Mouse (Mus musculus) embryonic facial prominence, embryonic 11.5 days (tissue): Measurements from ENCODE around the gene Il27. TPM values are rescaled to one million over a fixed set of nuclear protein-coding genes. Genes with fewer than 3 reads are reported as not detected.

Experiments used
- ATAC-seq: fragments of 200-750 bp; cut with Nextera tagmentation; replicated peaks from 2 replicates; pipeline ENCODE4 v1.8.0; 2017; ENCODE audit warnings: low read depth; ENCODE audit not compliant: insufficient number of reproducible peaks, low FRiP score, low TSS enrichment
- DNase-seq: peaks from one replicate; pipeline ENCODE4 v3.0.0-alpha.2; 2015; ENCODE audit warnings: low spot score
- H3K27ac ChIP-seq: fragments of 300-500 bp; sonication (generic); replicated peaks from 2 replicates; pipeline ENCODE4 v1.5.1; 2014; ENCODE audit warnings: mild to moderate bottlenecking, low read depth, low read length, control low read depth
- H3K27me3 ChIP-seq: fragments of 300-500 bp; sonication (generic); 2 replicates; pipeline ENCODE4 v1.6.1; 2014; ENCODE audit warnings: mild to moderate bottlenecking, low read length, moderate library complexity, mixed read lengths; ENCODE audit not compliant: control insufficient read depth, insufficient read depth
- H3K36me3 ChIP-seq: fragments of 300-500 bp; sonication (generic); replicated peaks from 2 replicates; pipeline ENCODE4 v1.6.1; 2014; ENCODE audit warnings: low read depth, mild to moderate bottlenecking, low read length, moderate library complexity, mixed read lengths; ENCODE audit not compliant: control insufficient read depth, insufficient read depth
- H3K4me1 ChIP-seq: fragments of 300-500 bp; sonication (generic); 2 replicates; pipeline ENCODE4 v1.6.1; 2014; ENCODE audit warnings: low read length, mixed read lengths; ENCODE audit not compliant: control insufficient read depth, insufficient read depth
- H3K4me2 ChIP-seq: fragments of 300-500 bp; sonication (generic); 2 replicates; pipeline ENCODE4 v1.6.1; 2014; ENCODE audit warnings: low read depth, mild to moderate bottlenecking, control low read depth, low read length, moderate library complexity
- H3K4me3 ChIP-seq: fragments of 300-500 bp; sonication (generic); 2 replicates; pipeline ENCODE4 v1.5.1; 2014; ENCODE audit warnings: low read depth, low read length, control low read depth
- H3K9ac ChIP-seq: fragments of 300-500 bp; sonication (generic); replicated peaks from 2 replicates; pipeline ENCODE4 v1.6.1; 2014; ENCODE audit warnings: mild to moderate bottlenecking, control low read depth, low read length
- H3K9me3 ChIP-seq: fragments of 300-500 bp; sonication (generic); replicated peaks from 2 replicates; pipeline ENCODE4 v1.6.1; 2016; ENCODE audit warnings: mild to moderate bottlenecking, low read length, inconsistent platforms, mixed read lengths; ENCODE audit not compliant: control insufficient read depth
- WGBS: fragments of 180-500 bp; shearing (Covaris S2); extraction: QIAGEN DNeasy Blood & Tissue Kit; methylation state at CpG from one replicate; pipeline ENCODE4 v1.1.7; 2014; 5-methylcytosine and 5-hydroxymethylcytosine counted together
- polyA plus RNA-seq: library from polyadenylated mRNA; unstranded; fragments of >200 nt; fragmentation: Nextera tagmentation; extraction: Ambion mirVana; gene quantifications from 2 replicates; pipeline ENCODE4 v1.2.1, GENCODE M21; 2014

Gene Il27
- polyA plus RNA-seq, 1 experiment from 2014 or later = not detected

GRCm38 (mm10) chr7:126601896-126602295, 7.2 kb upstream of the Il27 start:
- no peaks in the 10 kb centered on the region for H3K36me3 ChIP-seq
- WGBS = 49% methylated on average over 4 of the region's 5 CpGs
- ATAC-seq = no peak
- H3K9ac ChIP-seq = no peak overlapping the region
- DNase-seq = no peak
- no peaks in the 10 kb centered on the region for H3K27me3 ChIP-seq
- H3K27ac ChIP-seq = no peak overlapping the region
- no peaks in the 10 kb centered on the region for H3K9me3 ChIP-seq
- no peak overlapping the region for H3K4me2 ChIP-seq
- H3K4me3 ChIP-seq = no peak overlapping the region
- no peaks in the 10 kb centered on the region for H3K4me1 ChIP-seq

GRCm38 (mm10) chr7:126598919-126599318, 4.2 kb upstream of the Il27 start:
- Histone ChIP-seq H3K4me1 (no peaks in the 10 kb centered on the region), H3K4me2 (no peak overlapping the region), H3K4me3 (no peak overlapping the region), H3K9me3 (no peaks in the 10 kb centered on the region), H3K36me3 (no peaks in the 10 kb centered on the region), H3K27me3 (no peaks in the 10 kb centered on the region), H3K9ac (no peak overlapping the region), H3K27ac (no peak overlapping the region)
- no peak for DNase-seq
- no peak for ATAC-seq
- 84% methylated on average over 6 of the region's 6 CpGs for WGBS

GRCm38 (mm10) chr7:126596414-126596813, 1.7 kb upstream of the Il27 start:
- Histone ChIP-seq H3K9me3 (no peaks in the 10 kb centered on the region), H3K27me3 (no peaks in the 10 kb centered on the region), H3K4me1 (no peaks in the 10 kb centered on the region), H3K4me2 (no peak overlapping the region), H3K36me3 (no peaks in the 10 kb centered on the region), H3K4me3 (no peak overlapping the region), H3K9ac (no peak overlapping the region), H3K27ac (no peak overlapping the region)
- DNase-seq (no peak), ATAC-seq (no peak)
- WGBS = 66% methylated on average over 6 of the region's 6 CpGs

- Histone ChIP-seq H3K9ac (no peak overlapping the region), H3K27me3 (no peaks in the 10 kb centered on the region), H3K36me3 (no peaks in the 10 kb centered on the region), H3K27ac (no peak overlapping the region), H3K4me2 (no peak overlapping the region), H3K4me1 (no peaks in the 10 kb centered on the region), H3K4me3 (no peak overlapping the region), H3K9me3 (no peaks in the 10 kb centered on the region)
- ATAC-seq = no peak
- WGBS = 75% methylated on average over 5 of the region's 5 CpGs
- DNase-seq = no peak
Measured at GRCm38 (mm10) chr7:126595890-126596289, 1.1 kb upstream of the Il27 start.

GRCm38 (mm10) chr7:126587779-126588178, 7.0 kb downstream of the Il27 start:
- DNase-seq (peak; percentile 80), ATAC-seq (peak; percentile 22; the same call in 1 of the 2 replicates)
- peak overlapping the region; percentile 10; the same call in 1 of the 2 replicates for H3K4me3 ChIP-seq
- no peaks in the 10 kb centered on the region; the same call in 1 of the 2 replicates for H3K4me1 ChIP-seq
- peak overlapping the region; percentile 29 for H3K4me2 ChIP-seq
- no peaks in the 10 kb centered on the region for H3K9me3 ChIP-seq
- 3% methylated on average over 16 of the region's 16 CpGs for WGBS
- H3K27ac ChIP-seq = no peak overlapping the region
- H3K27me3 ChIP-seq = no peaks in the 10 kb centered on the region; the same call in 1 of the 2 replicates
- H3K36me3 ChIP-seq = no peaks in the 10 kb centered on the region
- H3K9ac ChIP-seq = peak overlapping the region; percentile 47

GRCm38 (mm10) chr7:126586839-126587238, 7.9 kb downstream of the Il27 start:
- Histone ChIP-seq H3K9me3 (no peaks in the 10 kb centered on the region), H3K27ac (no peak overlapping the region), H3K4me3 (no peak overlapping the region), H3K36me3 (no peaks in the 10 kb centered on the region), H3K27me3 (no peaks in the 10 kb centered on the region; the same call in 1 of the 2 replicates), H3K4me1 (no peaks in the 10 kb centered on the region; the same call in 1 of the 2 replicates), H3K9ac (no peak overlapping the region), H3K4me2 (no peak overlapping the region)
- ATAC-seq (no peak), DNase-seq (no peak)
- WGBS = 61% methylated on average over 8 of the region's 8 CpGs

GRCm38 (mm10) chr7:126585717-126586116, 9.0 kb downstream of the Il27 start, which contains the start of gene Cln3:
Gene Cln3, minus strand, starts transcription at chr7:126585817.
- DNase-seq = no peak
- Histone ChIP-seq H3K4me1 (no peaks in the 10 kb centered on the region; the same call in 1 of the 2 replicates), H3K9ac (no peak within 1 kb of the TSS), H3K9me3 (no peaks in the 10 kb centered on the region), H3K4me2 (no peak within 1 kb of the TSS), H3K4me3 (no peak within 1 kb of the TSS), H3K36me3 (no peaks in the 10 kb centered on the region), H3K27me3 (no peaks in the 10 kb centered on the region; the same call in 1 of the 2 replicates), H3K27ac (no peak within 1 kb of the TSS)
- ATAC-seq = no peak
- WGBS = 68% methylated on average over 6 of the region's 6 CpGs

- ATAC-seq = no peak
Measured at GRCm38 (mm10) chr7:126584506-126584977, 10.2 kb downstream of the Il27 start, which contains the start of gene Apobr. Gene Apobr, plus strand, starts transcription at chr7:126584942.

More at GRCm38 (mm10) chr7:126584506-126584977, 10.2 kb downstream of the Il27 start, which contains the start of gene Apobr:
- Histone ChIP-seq H3K27ac (no peak within 1 kb of the TSS), H3K9me3 (no peaks in the 10 kb centered on the region), H3K36me3 (no peaks in the 10 kb centered on the region), H3K4me1 (no peaks in the 10 kb centered on the region; the same call in 1 of the 2 replicates), H3K4me2 (no peak within 1 kb of the TSS), H3K27me3 (no peaks in the 10 kb centered on the region; the same call in 1 of the 2 replicates), H3K9ac (no peak within 1 kb of the TSS; the same call in 1 of the 2 replicates), H3K4me3 (no peak within 1 kb of the TSS)
- WGBS = 75% methylated on average over 8 of the region's 8 CpGs
- no peak for DNase-seq
